Mouse (Mus musculus): ENCODE measurements around the gene Papss2. TPM values are rescaled to one million over a fixed set of nuclear protein-coding genes. Genes with fewer than 3 reads are reported as not detected.

The Papss2 gene
- polyA plus RNA-seq, 1 experiment from 2014 or later = 1.9 TPM

GRCm38 (mm10) chr19:32620859-32621445 is 25.4 kb downstream of the Papss2 start:
- no peaks in the 10 kb centered on the region for H3K9me3 ChIP-seq (ENCODE audit: control insufficient read depth, low read length)
- ATAC-seq (replicated peaks; ENCODE audit: low FRiP score) = no peak
- 86% methylated on average over 15 of the region's 15 CpGs for WGBS
- H3K9ac ChIP-seq (ENCODE audit: low read length) = no peak overlapping the region
- no peak overlapping the region for H3K4me2 ChIP-seq (ENCODE audit: low read depth, low read length, severe bottlenecking)
- H3K4me3 ChIP-seq (ENCODE audit: low read depth, low read length) = no peak overlapping the region
- no peaks in the 10 kb centered on the region for H3K36me3 ChIP-seq (ENCODE audit: control insufficient read depth, insufficient read depth, low read length)
- no peaks in the 10 kb centered on the region for H3K4me1 ChIP-seq (replicated peaks; ENCODE audit: control insufficient read depth, insufficient read depth, low read length)
- H3K27ac ChIP-seq (ENCODE audit: low read depth, low read length) = no peak overlapping the region
- DNase-seq (ENCODE audit: low spot score) = no peak
- H3K27me3 ChIP-seq (ENCODE audit: control insufficient read depth, insufficient read depth, low read length) = no peaks in the 10 kb centered on the region

DNA sequence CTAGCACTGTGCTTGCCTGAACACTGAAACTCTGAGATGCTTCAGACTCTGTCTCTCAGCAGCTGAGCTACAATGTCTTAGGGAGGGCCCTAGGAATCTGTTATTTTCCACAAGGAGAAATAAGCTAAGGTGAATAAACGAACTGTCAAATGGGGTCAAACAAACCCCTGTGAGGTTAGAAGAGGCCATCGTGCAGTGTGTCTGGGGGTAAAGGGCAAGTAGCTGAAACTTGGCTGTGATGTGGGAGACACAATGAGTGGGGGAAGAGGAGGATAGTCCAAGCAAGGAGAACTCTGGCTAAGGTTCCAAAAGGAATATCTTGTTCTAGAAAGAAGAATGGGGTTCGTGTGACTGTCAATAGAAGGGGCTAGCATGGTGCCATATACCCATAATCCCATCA is 26.6 kb downstream of the Papss2 start:
- Histone ChIP-seq H3K4me1 (replicated peaks; ENCODE audit: control insufficient read depth, insufficient read depth, low read length) (no peaks in the 10 kb centered on the region), H3K27ac (ENCODE audit: low read depth, low read length) (no peak overlapping the region), H3K36me3 (ENCODE audit: control insufficient read depth, insufficient read depth, low read length) (no peaks in the 10 kb centered on the region), H3K4me2 (ENCODE audit: low read depth, low read length, severe bottlenecking) (no peak overlapping the region), H3K9ac (ENCODE audit: low read length) (no peak overlapping the region), H3K9me3 (ENCODE audit: control insufficient read depth, low read length) (no peaks in the 10 kb centered on the region), H3K27me3 (ENCODE audit: control insufficient read depth, insufficient read depth, low read length) (no peaks in the 10 kb centered on the region), H3K4me3 (ENCODE audit: low read depth, low read length) (no peak overlapping the region)
- DNase-seq (ENCODE audit: low spot score) (no peak), ATAC-seq (replicated peaks; ENCODE audit: low FRiP score) (no peak)
- WGBS = 76% methylated on average over 3 of the region's 3 CpGs

GRCm38 (mm10) chr19:32626768-32627331 is 31.3 kb downstream of the Papss2 start:
- H3K4me1 ChIP-seq (replicated peaks; ENCODE audit: control insufficient read depth, insufficient read depth, low read length) = no peaks in the 10 kb centered on the region
- H3K4me2 ChIP-seq (ENCODE audit: low read depth, low read length, severe bottlenecking) = no peak overlapping the region
- no peaks in the 10 kb centered on the region for H3K9me3 ChIP-seq (ENCODE audit: control insufficient read depth, low read length)
- WGBS = 71% methylated on average over 13 of the region's 13 CpGs
- no peak overlapping the region for H3K27ac ChIP-seq (ENCODE audit: low read depth, low read length)
- no peak for ATAC-seq (replicated peaks; ENCODE audit: low FRiP score)
- H3K36me3 ChIP-seq (ENCODE audit: control insufficient read depth, insufficient read depth, low read length) = no peaks in the 10 kb centered on the region
- no peak overlapping the region for H3K4me3 ChIP-seq (ENCODE audit: low read depth, low read length)
- H3K9ac ChIP-seq (ENCODE audit: low read length) = no peak overlapping the region
- no peak for DNase-seq (ENCODE audit: low spot score)
- no peaks in the 10 kb centered on the region for H3K27me3 ChIP-seq (ENCODE audit: control insufficient read depth, insufficient read depth, low read length)

GRCm38 (mm10) chr19:32627631-32628030 is 32.0 kb downstream of the Papss2 start:
- Histone ChIP-seq H3K4me1 (replicated peaks; ENCODE audit: control insufficient read depth, insufficient read depth, low read length) (no peaks in the 10 kb centered on the region), H3K9ac (ENCODE audit: low read length) (no peak overlapping the region), H3K4me2 (ENCODE audit: low read depth, low read length, severe bottlenecking) (no peak overlapping the region), H3K9me3 (ENCODE audit: control insufficient read depth, low read length) (no peaks in the 10 kb centered on the region), H3K4me3 (ENCODE audit: low read depth, low read length) (no peak overlapping the region), H3K27ac (ENCODE audit: low read depth, low read length) (no peak overlapping the region), H3K27me3 (ENCODE audit: control insufficient read depth, insufficient read depth, low read length) (no peaks in the 10 kb centered on the region), H3K36me3 (ENCODE audit: control insufficient read depth, insufficient read depth, low read length) (no peaks in the 10 kb centered on the region)
- ATAC-seq (replicated peaks; ENCODE audit: low FRiP score) = no peak
- no peak for DNase-seq (ENCODE audit: low spot score)
- 90% methylated on average over 4 of the region's 4 CpGs for WGBS

- 81% methylated on average over 7 of the region's 7 CpGs for WGBS
- H3K27me3 ChIP-seq (ENCODE audit: control insufficient read depth, insufficient read depth, low read length) = no peaks in the 10 kb centered on the region
- ATAC-seq (replicated peaks; ENCODE audit: low FRiP score) (no peak), DNase-seq (ENCODE audit: low spot score) (no peak)
- H3K27ac ChIP-seq (ENCODE audit: low read depth, low read length) = no peak overlapping the region
- no peak overlapping the region for H3K9ac ChIP-seq (ENCODE audit: low read length)
- no peak overlapping the region for H3K4me3 ChIP-seq (ENCODE audit: low read depth, low read length)
- H3K36me3 ChIP-seq (ENCODE audit: control insufficient read depth, insufficient read depth, low read length) = no peaks in the 10 kb centered on the region
- H3K4me1 ChIP-seq (replicated peaks; ENCODE audit: control insufficient read depth, insufficient read depth, low read length) = no peaks in the 10 kb centered on the region
- no peak overlapping the region for H3K4me2 ChIP-seq (ENCODE audit: low read depth, low read length, severe bottlenecking)
- H3K9me3 ChIP-seq (ENCODE audit: control insufficient read depth, low read length) = no peaks in the 10 kb centered on the region
Observed at GRCm38 (mm10) chr19:32628572-32629132, 33.1 kb downstream of the Papss2 start.

- no peak for ATAC-seq (replicated peaks; ENCODE audit: low FRiP score)
- Histone ChIP-seq H3K27ac (ENCODE audit: low read depth, low read length) (no peak overlapping the region), H3K36me3 (ENCODE audit: control insufficient read depth, insufficient read depth, low read length) (no peaks in the 10 kb centered on the region)
Observed at GRCm38 (mm10) chr19:32634916-32635315, 39.3 kb downstream of the Papss2 start.

GRCm38 (mm10) chr19:32637357-32638275 is 42.0 kb downstream of the Papss2 start:
- Histone ChIP-seq H3K9ac (ENCODE audit: low read length) (no peak overlapping the region), H3K27ac (ENCODE audit: low read depth, low read length) (no peak overlapping the region), H3K9me3 (ENCODE audit: control insufficient read depth, low read length) (no peaks in the 10 kb centered on the region), H3K36me3 (ENCODE audit: control insufficient read depth, insufficient read depth, low read length) (no peaks in the 10 kb centered on the region), H3K4me2 (ENCODE audit: low read depth, low read length, severe bottlenecking) (no peak overlapping the region), H3K4me3 (ENCODE audit: low read depth, low read length) (no peak overlapping the region), H3K27me3 (ENCODE audit: control insufficient read depth, insufficient read depth, low read length) (no peaks in the 10 kb centered on the region), H3K4me1 (replicated peaks; ENCODE audit: control insufficient read depth, insufficient read depth, low read length) (no peaks in the 10 kb centered on the region)
- ATAC-seq (replicated peaks; ENCODE audit: low FRiP score) (no peak), DNase-seq (ENCODE audit: low spot score) (no peak)
- 77% methylated on average over 16 of the region's 16 CpGs for WGBS

More at GRCm38 (mm10) chr19:32634916-32635315, 39.3 kb downstream of the Papss2 start:
- H3K9ac ChIP-seq (ENCODE audit: low read length) = no peak overlapping the region
- no peaks in the 10 kb centered on the region for H3K4me1 ChIP-seq (replicated peaks; ENCODE audit: control insufficient read depth, insufficient read depth, low read length)
- WGBS = 68% methylated on average over 8 of the region's 8 CpGs
- H3K27me3 ChIP-seq (ENCODE audit: control insufficient read depth, insufficient read depth, low read length) = no peaks in the 10 kb centered on the region
- DNase-seq (ENCODE audit: low spot score) = no peak
- no peak overlapping the region for H3K4me2 ChIP-seq (ENCODE audit: low read depth, low read length, severe bottlenecking)
- no peak overlapping the region for H3K4me3 ChIP-seq (ENCODE audit: low read depth, low read length)
- H3K9me3 ChIP-seq (ENCODE audit: control insufficient read depth, low read length) = no peaks in the 10 kb centered on the region

- ATAC-seq (replicated peaks; ENCODE audit: low FRiP score) (no peak), DNase-seq (ENCODE audit: low spot score) (no peak)
- H3K4me1 ChIP-seq (replicated peaks; ENCODE audit: control insufficient read depth, insufficient read depth, low read length) = no peaks in the 10 kb centered on the region
- WGBS = 49% methylated on average over 13 of the region's 13 CpGs
- no peak overlapping the region for H3K27ac ChIP-seq (ENCODE audit: low read depth, low read length)
- no peaks in the 10 kb centered on the region; the same call in 1 of the 2 replicates for H3K9me3 ChIP-seq (ENCODE audit: control insufficient read depth, low read length)
- H3K4me2 ChIP-seq (ENCODE audit: low read depth, low read length, severe bottlenecking) = no peak overlapping the region
- H3K36me3 ChIP-seq (ENCODE audit: control insufficient read depth, insufficient read depth, low read length) = no peaks in the 10 kb centered on the region
- no peak overlapping the region for H3K9ac ChIP-seq (ENCODE audit: low read length)
- H3K27me3 ChIP-seq (ENCODE audit: control insufficient read depth, insufficient read depth, low read length) = no peaks in the 10 kb centered on the region
- H3K4me3 ChIP-seq (ENCODE audit: low read depth, low read length) = no peak overlapping the region
Observed at GRCm38 (mm10) chr19:32638276-32638903, 42.8 kb downstream of the Papss2 start.

Data from forebrain, embryonic 11.5 days (tissue).